Mouse (Mus musculus) midbrain, embryonic 15.5 days (tissue): ENCODE data around the gene Ndrg2. TPM values are rescaled to one million over a fixed set of nuclear protein-coding genes. Genes with fewer than 3 reads are reported as not detected.

Experiments used
- ATAC-seq: fragments of 200-750 bp; cut with Nextera tagmentation; replicated peaks from 2 replicates; pipeline ENCODE4 v1.8.0; 2017; ENCODE audit warnings: moderate TSS enrichment
- H3K27ac ChIP-seq: fragments of 300-500 bp; sonication (generic); 2 replicates; pipeline ENCODE4 v1.5.1; 2015; ENCODE audit warnings: mild to moderate bottlenecking, inconsistent platforms
- H3K27me3 ChIP-seq: fragments of 300-500 bp; sonication (generic); replicated peaks from 2 replicates; pipeline ENCODE4 v1.6.1; 2015; ENCODE audit warnings: inconsistent platforms
- H3K36me3 ChIP-seq: fragments of 300-500 bp; sonication (generic); replicated peaks from 2 replicates; pipeline ENCODE4 v1.6.1; 2015; ENCODE audit warnings: inconsistent platforms
- H3K4me1 ChIP-seq: fragments of 300-500 bp; sonication (generic); 2 replicates; pipeline ENCODE4 v1.6.1; 2015; ENCODE audit warnings: inconsistent platforms
- H3K4me2 ChIP-seq: fragments of 300-500 bp; sonication (generic); 2 replicates; pipeline ENCODE4 v1.6.1; 2015; ENCODE audit warnings: inconsistent platforms, mild to moderate bottlenecking, moderate library complexity
- H3K4me3 ChIP-seq: fragments of 300-500 bp; sonication (generic); 2 replicates; pipeline ENCODE4 v1.5.1; 2015; ENCODE audit warnings: mild to moderate bottlenecking, inconsistent platforms
- H3K9ac ChIP-seq: fragments of 300-500 bp; sonication (generic); 2 replicates; pipeline ENCODE4 v1.6.1; 2015; ENCODE audit warnings: mild to moderate bottlenecking, inconsistent platforms
- H3K9me3 ChIP-seq: fragments of 300-500 bp; sonication (generic); 2 replicates; pipeline ENCODE4 v1.6.1; 2016; ENCODE audit warnings: inconsistent platforms
- WGBS: fragments of 180-500 bp; shearing (Covaris S2); methylation state at CpG from one replicate; pipeline ENCODE4 v1.1.7; 2015; ENCODE audit warnings: mixed read lengths; 5-methylcytosine and 5-hydroxymethylcytosine counted together
- polyA plus RNA-seq: library from polyadenylated mRNA; unstranded; fragments of >200 nt; fragmentation: Nextera tagmentation; extraction: Ambion mirVana; gene quantifications from 2 replicates; pipeline ENCODE4 v1.2.1, GENCODE M21; 2015

The Ndrg2 gene
- polyA plus RNA-seq, 1 experiment from 2014 or later: 170 TPM

DNA sequence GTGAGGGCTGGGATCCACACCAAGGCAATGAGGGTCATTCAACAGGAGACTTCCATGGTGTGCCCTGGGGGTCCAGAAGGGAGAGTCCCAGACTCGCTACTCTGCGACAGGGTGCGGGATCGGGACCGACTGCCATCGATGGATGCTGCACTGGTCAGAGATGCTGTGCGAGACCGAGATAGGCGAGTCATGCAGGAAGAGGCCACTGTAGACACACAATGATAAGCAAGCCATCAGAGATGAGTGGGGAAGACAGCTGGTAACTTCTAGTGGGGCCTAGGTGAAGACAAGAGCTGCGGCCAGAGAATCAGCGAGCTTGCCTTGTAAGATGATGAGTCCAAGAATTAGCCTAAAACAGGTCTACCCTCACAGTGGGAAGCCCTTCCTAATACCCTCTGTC is 7.9 kb downstream of the Ndrg2 start:
- Histone ChIP-seq H3K4me2 (no peak overlapping the region), H3K27me3 (no peaks in the 10 kb centered on the region), H3K4me1 (no peaks in the 10 kb centered on the region; the same call in 1 of the 2 replicates), H3K36me3 (no peaks in the 10 kb centered on the region), H3K9ac (no peak overlapping the region), H3K9me3 (no peaks in the 10 kb centered on the region), H3K4me3 (no peak overlapping the region), H3K27ac (no peak overlapping the region)
- no peak for ATAC-seq
- WGBS: 87% methylated on average over 11 of the region's 11 CpGs

DNA sequence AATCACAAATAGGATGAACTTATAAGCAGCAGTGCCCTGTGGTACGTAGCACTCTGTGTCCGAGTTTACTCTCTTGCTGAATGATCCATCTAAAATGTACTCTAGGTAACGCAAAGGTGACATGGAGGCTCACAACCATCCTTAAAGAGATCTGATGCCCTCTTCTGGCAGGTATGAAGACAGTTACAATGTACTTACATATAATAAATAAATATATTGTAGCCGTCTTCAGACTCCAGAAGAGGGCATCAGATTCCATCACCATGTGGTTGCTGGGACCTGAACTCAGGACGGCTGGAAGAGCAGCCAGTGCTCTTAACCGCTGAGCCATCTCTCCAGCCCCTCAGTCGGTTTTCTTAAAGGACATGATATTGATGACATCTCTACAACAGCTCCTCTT is 9.3 kb downstream of the Ndrg2 start:
- WGBS: 69% methylated on average over 7 of the region's 7 CpGs
- Histone ChIP-seq H3K4me3 (no peak overlapping the region), H3K27me3 (no peaks in the 10 kb centered on the region), H3K27ac (no peak overlapping the region), H3K4me2 (no peak overlapping the region), H3K9ac (no peak overlapping the region), H3K4me1 (no peaks in the 10 kb centered on the region; the same call in 1 of the 2 replicates), H3K36me3 (no peaks in the 10 kb centered on the region), H3K9me3 (no peaks in the 10 kb centered on the region)
- no peak for ATAC-seq

DNA sequence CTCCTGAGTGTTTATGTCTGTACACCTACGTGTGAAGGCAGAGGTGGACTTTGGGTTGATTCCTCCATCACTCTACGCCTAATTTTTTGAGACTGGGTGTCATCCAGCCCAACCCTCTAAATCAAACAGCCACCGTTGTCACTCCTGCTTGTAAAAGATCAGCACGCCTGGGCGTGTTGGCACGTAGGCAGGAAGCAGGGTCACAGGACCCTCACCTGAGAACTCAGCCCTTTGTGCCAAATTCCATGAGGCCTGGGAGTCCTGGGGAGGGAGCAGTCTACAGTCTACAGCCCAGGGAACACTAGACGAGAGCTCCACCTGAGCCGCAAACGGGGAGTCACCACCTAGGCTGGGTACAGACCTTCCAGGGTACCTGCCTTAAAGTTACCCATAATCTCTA is 10.2 kb downstream of the Ndrg2 start:
- ATAC-seq: peak; percentile 29

GRCm38 (mm10) chr14:51902806-51903710 is 10.9 kb downstream of the Ndrg2 start:
- WGBS: 60% methylated on average over 9 of the region's 9 CpGs
- Histone ChIP-seq H3K9me3 (no peaks in the 10 kb centered on the region), H3K27ac (no peak overlapping the region), H3K36me3 (no peaks in the 10 kb centered on the region), H3K4me3 (no peak overlapping the region), H3K4me1 (no peaks in the 10 kb centered on the region; the same call in 1 of the 2 replicates), H3K27me3 (no peaks in the 10 kb centered on the region), H3K4me2 (no peak overlapping the region), H3K9ac (no peak overlapping the region)
- peak; percentile 65 for ATAC-seq

More for the DNA sequence above, 10.2 kb downstream of the Ndrg2 start:
- H3K27me3 ChIP-seq: no peaks in the 10 kb centered on the region
- no peaks in the 10 kb centered on the region for H3K36me3 ChIP-seq
- no peaks in the 10 kb centered on the region; the same call in 1 of the 2 replicates for H3K4me1 ChIP-seq
- WGBS: 94% methylated on average over 9 of the region's 9 CpGs
- no peak overlapping the region for H3K27ac ChIP-seq
- H3K9ac ChIP-seq: no peak overlapping the region
- H3K4me2 ChIP-seq: no peak overlapping the region
- no peaks in the 10 kb centered on the region for H3K9me3 ChIP-seq
- no peak overlapping the region for H3K4me3 ChIP-seq

- H3K4me1 ChIP-seq: no peaks in the 10 kb centered on the region; the same call in 1 of the 2 replicates
- H3K9me3 ChIP-seq: no peaks in the 10 kb centered on the region
- no peak for ATAC-seq
- H3K4me3 ChIP-seq: no peak overlapping the region
- peaks cover 10% of the 10 kb centered on the region; the same call in 1 of the 2 replicates for H3K36me3 ChIP-seq
- no peak overlapping the region for H3K9ac ChIP-seq
- H3K27me3 ChIP-seq: no peaks in the 10 kb centered on the region
- H3K27ac ChIP-seq: no peak overlapping the region
- no peak overlapping the region for H3K4me2 ChIP-seq
- WGBS: 100% methylated on average over 1 of the region's 1 CpGs
These were observed 14.6 kb downstream of the Ndrg2 start for GRCm38 (mm10) chr14:51899351-51899750.

DNA sequence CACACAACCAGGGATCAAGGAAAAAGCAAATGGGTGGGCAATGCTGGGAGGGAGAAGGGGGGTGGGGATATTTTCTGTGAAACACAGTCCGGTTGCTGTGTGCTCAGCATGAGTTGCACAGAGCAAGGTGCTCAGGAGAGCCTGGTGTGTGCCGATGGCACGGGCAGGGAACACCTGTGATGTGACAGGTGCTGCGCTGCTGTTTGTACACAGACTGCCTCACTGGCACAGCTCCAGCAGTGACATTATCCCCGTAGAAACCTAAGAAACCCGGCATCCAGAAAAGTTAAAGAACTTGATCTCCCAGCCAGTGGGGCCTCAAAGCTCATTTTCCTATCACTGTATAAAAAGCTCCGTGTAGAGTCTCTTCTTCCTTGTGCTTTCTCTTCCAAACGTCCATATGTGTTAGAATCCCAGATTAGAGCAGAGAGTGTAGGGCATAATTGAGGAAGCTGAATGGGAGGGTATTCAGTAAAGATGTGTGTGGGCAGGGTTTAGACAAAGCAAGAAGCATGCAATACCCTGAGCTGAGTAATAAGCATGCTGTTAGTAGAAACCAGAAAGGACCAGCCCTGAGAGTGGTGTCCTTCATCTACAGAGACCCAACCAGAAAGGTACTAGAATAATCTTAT is 17.3 kb downstream of the Ndrg2 start:
- ATAC-seq: no peak
- Histone ChIP-seq H3K27ac (no peak overlapping the region), H3K36me3 (peaks cover 22% of the 10 kb centered on the region), H3K4me1 (no peaks in the 10 kb centered on the region), H3K4me2 (no peak overlapping the region), H3K9ac (no peak overlapping the region), H3K9me3 (no peaks in the 10 kb centered on the region), H3K27me3 (no peaks in the 10 kb centered on the region), H3K4me3 (no peak overlapping the region)
- WGBS: 78% methylated on average over 8 of the region's 8 CpGs

- H3K27me3 ChIP-seq: no peaks in the 10 kb centered on the region
- no peak overlapping the region for H3K27ac ChIP-seq
- ATAC-seq: no peak
- no peak overlapping the region for H3K9ac ChIP-seq
- H3K36me3 ChIP-seq: peaks cover 29% of the 10 kb centered on the region
- 89% methylated on average over 6 of the region's 6 CpGs for WGBS
- H3K4me3 ChIP-seq: no peak overlapping the region
- H3K9me3 ChIP-seq: no peaks in the 10 kb centered on the region
- H3K4me1 ChIP-seq: no peaks in the 10 kb centered on the region
- no peak overlapping the region for H3K4me2 ChIP-seq
These were observed 17.9 kb downstream of the Ndrg2 start for GRCm38 (mm10) chr14:51896019-51896418.

GRCm38 (mm10) chr14:51895071-51895470 is 18.9 kb downstream of the Ndrg2 start:
- no peak overlapping the region for H3K4me3 ChIP-seq

GRCm38 (mm10) chr14:51893809-51894208 is 20.1 kb downstream of the Ndrg2 start:
- H3K9me3 ChIP-seq: no peaks in the 10 kb centered on the region
- WGBS: 68% methylated on average over 3 of the region's 3 CpGs
- no peak for ATAC-seq
- no peaks in the 10 kb centered on the region for H3K27me3 ChIP-seq
- no peak overlapping the region for H3K4me3 ChIP-seq
- no peak overlapping the region for H3K27ac ChIP-seq
- no peak overlapping the region for H3K9ac ChIP-seq
- H3K4me2 ChIP-seq: no peak overlapping the region
- H3K36me3 ChIP-seq: peaks cover 50% of the 10 kb centered on the region
- H3K4me1 ChIP-seq: no peaks in the 10 kb centered on the region

More at GRCm38 (mm10) chr14:51895071-51895470, 18.9 kb downstream of the Ndrg2 start:
- Histone ChIP-seq H3K27ac (no peak overlapping the region), H3K36me3 (peaks cover 37% of the 10 kb centered on the region), H3K9ac (no peak overlapping the region), H3K4me2 (no peak overlapping the region), H3K27me3 (no peaks in the 10 kb centered on the region), H3K9me3 (no peaks in the 10 kb centered on the region), H3K4me1 (no peaks in the 10 kb centered on the region)
- ATAC-seq: 0 out of 2 replicates have a peak, but pooled peaks have one; percentile 8
- 83% methylated on average over 14 of the region's 14 CpGs for WGBS

GRCm38 (mm10) chr14:51893094-51893794 is 20.7 kb downstream of the Ndrg2 start:
- no peak overlapping the region for H3K27ac ChIP-seq
- ATAC-seq: no peak
- H3K27me3 ChIP-seq: no peaks in the 10 kb centered on the region
- H3K36me3 ChIP-seq: peaks cover 54% of the 10 kb centered on the region
- no peak overlapping the region for H3K4me3 ChIP-seq
- 29% methylated on average over 10 of the region's 10 CpGs for WGBS
- no peak overlapping the region for H3K4me2 ChIP-seq
- no peaks in the 10 kb centered on the region for H3K9me3 ChIP-seq
- no peaks in the 10 kb centered on the region for H3K4me1 ChIP-seq
- no peak overlapping the region for H3K9ac ChIP-seq

DNA sequence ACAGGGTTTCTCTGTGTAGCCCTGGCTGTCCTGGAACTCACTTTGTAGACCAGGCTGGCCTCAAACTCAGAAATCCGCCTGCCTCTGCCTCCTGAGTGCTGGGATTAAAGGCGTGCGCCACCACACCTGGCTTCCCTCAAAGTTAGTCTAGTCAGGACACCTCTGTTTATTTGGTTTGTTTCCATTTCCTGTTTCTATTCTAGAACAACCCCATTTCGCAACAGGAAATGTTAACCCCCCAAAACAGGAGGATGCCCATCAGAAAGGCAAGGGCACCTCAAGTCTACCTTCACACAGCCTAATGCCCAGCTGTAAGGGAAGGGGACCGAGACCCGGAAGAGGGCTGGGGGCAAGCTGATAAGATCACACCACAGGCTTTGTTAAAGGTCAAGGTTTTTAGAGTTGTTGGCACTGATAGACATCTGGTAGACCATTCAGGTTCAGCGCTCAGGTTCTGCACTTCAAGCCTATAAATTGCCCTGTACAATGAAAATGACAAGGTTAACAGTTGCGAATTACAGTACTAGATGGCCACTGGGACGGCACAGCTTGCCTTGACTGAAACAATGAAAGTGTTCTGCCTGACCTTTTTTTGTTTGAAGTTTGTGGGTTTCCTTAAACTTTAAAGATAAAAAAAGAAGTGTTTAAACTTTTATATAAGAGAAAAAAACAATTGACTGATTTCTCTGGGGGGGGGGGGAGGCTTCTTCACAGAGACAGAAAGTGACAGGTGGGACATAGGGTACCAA is 21.6 kb downstream of the Ndrg2 start, which contains the start of gene Slc39a2:
Gene Slc39a2 (plus strand): TSS at position 699 of the 749 bp plus-strand sequence.
- ATAC-seq: no peak
- no peak within 1 kb of the TSS for H3K27ac ChIP-seq
- peaks cover 54% of the 10 kb centered on the region for H3K36me3 ChIP-seq
- WGBS: 95% methylated on average over 9 of the region's 9 CpGs
- H3K27me3 ChIP-seq: no peaks in the 10 kb centered on the region
- no peak within 1 kb of the TSS for H3K9ac ChIP-seq
- no peaks in the 10 kb centered on the region for H3K4me1 ChIP-seq
- H3K4me2 ChIP-seq: no peak within 1 kb of the TSS
- no peak within 1 kb of the TSS for H3K4me3 ChIP-seq
- no peaks in the 10 kb centered on the region for H3K9me3 ChIP-seq
